Mouse (Mus musculus) E14TG2a.4 (cell line): ENCODE results near the gene Gpr137.

Experiments used
- CTCF ChIP-seq: conservative IDR thresholded peaks from 2 replicates; pipeline ENCODE4 v1.5.1; 2014; ENCODE audit warnings: low read length
- NANOG ChIP-seq: IDR thresholded peaks from 2 replicates; pipeline ENCODE4 v1.6.1; 2014; ENCODE audit warnings: borderline replicate concordance, low read length, mixed read lengths
- POU5F1 ChIP-seq: IDR thresholded peaks from 2 replicates; pipeline ENCODE4 v1.6.1; 2014; ENCODE audit warnings: low read length, borderline replicate concordance

DNA sequence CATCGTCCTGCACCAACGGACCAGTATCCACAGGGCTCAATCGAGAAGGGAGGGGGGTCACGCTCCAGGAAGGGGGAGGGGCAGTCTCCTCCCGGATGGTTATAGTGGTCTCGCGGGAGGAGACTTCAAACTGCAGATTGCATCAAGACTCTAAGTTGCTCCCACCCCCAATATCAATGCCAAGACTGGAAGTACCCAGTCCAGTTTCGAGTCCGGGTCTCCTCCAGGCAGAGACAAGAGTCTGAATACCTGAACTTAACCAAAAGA is 17.0 kb downstream of the Gpr137 start, which contains the start of gene Catsperz:
- TF ChIP-seq CTCF (no peak), POU5F1 (no peak), NANOG (no peak)
